Mouse (Mus musculus) limb, embryonic 15.5 days (tissue): Measurements from ENCODE around the gene Slc25a17. TPM values are rescaled to one million over a fixed set of nuclear protein-coding genes. Genes with fewer than 3 reads are reported as not detected.

ENCODE experiments used
- polyA plus RNA-seq: library from polyadenylated mRNA; unstranded; fragments of >200 nt; fragmentation: Nextera tagmentation; extraction: Ambion mirVana; gene quantifications from 2 replicates; pipeline ENCODE4 v1.2.1, GENCODE M21; 2015

Gene Slc25a17
- polyA plus RNA-seq, 1 experiment from 2014 or later = 124 TPM

Other genes with a start within 250 kb of the Slc25a17 start
- gene Mrtfa, start 170.1 kb downstream of the Slc25a17 start, polyA plus RNA-seq = 29.4 TPM in 2 replicates
- 1.0 and 1.9 TPM in 2 replicates for gene Mchr1, start 125.3 kb downstream of the Slc25a17 start, polyA plus RNA-seq
- 148 and 151 TPM in 2 replicates for gene St13, start 39.3 kb upstream of the Slc25a17 start, polyA plus RNA-seq
- 11.0 and 12.0 TPM in 2 replicates for gene Xpnpep3, start 39.3 kb upstream of the Slc25a17 start, polyA plus RNA-seq
- gene Dnajb7, start 47.5 kb upstream of the Slc25a17 start, polyA plus RNA-seq = 1.5 and 1.7 TPM in 2 replicates
- 407 and 454 TPM in 2 replicates for gene Rbx1, start 105.5 kb upstream of the Slc25a17 start, polyA plus RNA-seq
- 16.3 and 18.6 TPM in 2 replicates for gene Ep300, start 224.5 kb upstream of the Slc25a17 start, polyA plus RNA-seq